Comparison of ENCODE assay signal across 7 mouse cellular contexts in the genomic region with DNA sequence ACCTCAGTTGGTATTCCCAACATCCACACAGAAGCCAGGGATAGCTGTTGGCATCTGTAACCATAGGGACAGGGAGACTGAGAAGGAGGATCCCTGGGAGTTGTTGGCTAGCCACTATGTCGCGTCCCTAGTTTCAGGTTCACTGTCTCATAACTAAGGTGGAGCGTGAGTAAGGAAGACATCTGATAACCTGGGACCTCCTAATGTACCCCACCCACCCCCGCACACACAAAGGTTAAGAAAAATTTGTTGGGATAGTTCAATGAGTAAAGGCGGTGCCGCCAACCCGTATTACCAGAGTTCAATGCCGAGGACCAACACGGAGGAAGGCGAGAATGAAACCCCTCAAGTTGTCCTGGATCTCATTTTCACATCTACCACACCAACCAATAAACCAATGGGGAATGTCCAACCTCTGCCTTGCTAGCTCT. TPM values are rescaled to one million over a fixed set of nuclear protein-coding genes. Genes with fewer than 3 reads are reported as not detected.
DNase-seq lines count a peak whose midpoint lies in the region; ATAC-seq lines count a peak whose summit lies in the region.

No protein-coding gene starts in this region.

- 0 out of 2 replicates have a peak, but pooled peaks cover 3% of the 10 kb centered on the region for H3K9me3 ChIP-seq in lung, embryonic 16.5 days (ENCODE audit: control insufficient read depth, low read length)
- H3K9me3 ChIP-seq in embryonic facial prominence, embryonic 11.5 days (replicated peaks; ENCODE audit: control insufficient read depth, low read length) = no peaks in the 10 kb centered on the region
- H3K9me3 ChIP-seq in hindbrain, embryonic 13.5 days = no peaks in the 10 kb centered on the region; the same call in 1 of the 2 replicates
- H3K9me3 ChIP-seq in midbrain, embryonic 14.5 days (ENCODE audit: control insufficient read depth, low read length) = no peaks in the 10 kb centered on the region

- peak overlapping the region; percentile 97 for H3K27ac ChIP-seq in lung, embryonic 16.5 days (ENCODE audit: low read length)
- H3K27ac ChIP-seq in embryonic facial prominence, embryonic 11.5 days (replicated peaks; ENCODE audit: low read depth, low read length) = peak overlapping the region; percentile 94
- H3K27ac ChIP-seq in hindbrain, embryonic 13.5 days = peak overlapping the region; percentile 100
- H3K27ac ChIP-seq in midbrain, embryonic 14.5 days (replicated peaks; ENCODE audit: low read depth, low read length) = peak overlapping the region; percentile 98

- H3K4me3 ChIP-seq in lung, embryonic 16.5 days (ENCODE audit: low read length) = peak overlapping the region; percentile 83
- H3K4me3 ChIP-seq in embryonic facial prominence, embryonic 11.5 days (ENCODE audit: low read depth, low read length) = peak overlapping the region; percentile 82
- H3K4me3 ChIP-seq in hindbrain, embryonic 13.5 days = peak overlapping the region; percentile 79
- peak overlapping the region; percentile 74 for H3K4me3 ChIP-seq in midbrain, embryonic 14.5 days (replicated peaks; ENCODE audit: low read depth, low read length)

- ATAC-seq in lung, embryonic 16.5 days (ENCODE audit: low read depth) = no peak
- no peak for ATAC-seq in embryonic facial prominence, embryonic 11.5 days (replicated peaks; ENCODE audit: insufficient number of reproducible peaks, low FRiP score, low TSS enrichment, low read depth)
- ATAC-seq in hindbrain, embryonic 13.5 days (ENCODE audit: low FRiP score) = no peak
- ATAC-seq in midbrain, embryonic 14.5 days (ENCODE audit: low FRiP score, low TSS enrichment) = no peak

- WGBS in lung, embryonic 16.5 days = 9% methylated on average over 10 of the region's 10 CpGs
- WGBS in embryonic facial prominence, embryonic 11.5 days = 25% methylated on average over 10 of the region's 10 CpGs
- 31% methylated on average over 10 of the region's 10 CpGs for WGBS in hindbrain, embryonic 13.5 days
- WGBS in midbrain, embryonic 14.5 days = 24% methylated on average over 10 of the region's 10 CpGs

- peak overlapping the region; percentile 94 for H3K9ac ChIP-seq in lung, embryonic 16.5 days (ENCODE audit: low read length)
- peak overlapping the region; percentile 98 for H3K9ac ChIP-seq in embryonic facial prominence, embryonic 11.5 days (replicated peaks; ENCODE audit: low read length)
- H3K9ac ChIP-seq in hindbrain, embryonic 13.5 days = peak overlapping the region; percentile 96
- peak overlapping the region; percentile 91 for H3K9ac ChIP-seq in midbrain, embryonic 14.5 days (replicated peaks; ENCODE audit: low read length)

- peak overlapping the region; percentile 82 for H3K4me2 ChIP-seq in lung, embryonic 16.5 days (ENCODE audit: low read depth, low read length)
- H3K4me2 ChIP-seq in embryonic facial prominence, embryonic 11.5 days (ENCODE audit: low read depth, low read length) = peak overlapping the region; percentile 51
- H3K4me2 ChIP-seq in hindbrain, embryonic 13.5 days = peak overlapping the region; percentile 79
- peak overlapping the region; percentile 58 for H3K4me2 ChIP-seq in midbrain, embryonic 14.5 days (ENCODE audit: low read length)

- no peak for DNase-seq in lung, postnatal 36 days
- no peak for DNase-seq in embryonic facial prominence, embryonic 11.5 days (ENCODE audit: low spot score)
- no peak for DNase-seq in midbrain, embryonic 14.5 days
- no peak for DNase-seq in urinary bladder, adult 18-20 months (ENCODE audit: low spot score in 2 of 2)
- DNase-seq in ovary, postnatal 10 days (ENCODE audit: low spot score) = no peak

- no peaks in the 10 kb centered on the region for H3K27me3 ChIP-seq in lung, embryonic 16.5 days (ENCODE audit: control insufficient read depth, insufficient read depth, low read depth, low read length)
- H3K27me3 ChIP-seq in embryonic facial prominence, embryonic 11.5 days (ENCODE audit: control insufficient read depth, insufficient read depth, low read length) = no peaks in the 10 kb centered on the region
- H3K27me3 ChIP-seq in hindbrain, embryonic 13.5 days = no peaks in the 10 kb centered on the region
- no peaks in the 10 kb centered on the region for H3K27me3 ChIP-seq in midbrain, embryonic 14.5 days (ENCODE audit: control insufficient read depth, insufficient read depth, low read length)

- peaks cover 10% of the 10 kb centered on the region for H3K36me3 ChIP-seq in lung, embryonic 16.5 days (ENCODE audit: control insufficient read depth, insufficient read depth, low read length)
- H3K36me3 ChIP-seq in embryonic facial prominence, embryonic 11.5 days (replicated peaks; ENCODE audit: control insufficient read depth, insufficient read depth, low read depth, low read length) = no peaks in the 10 kb centered on the region; the same call in 1 of the 2 replicates
- H3K36me3 ChIP-seq in hindbrain, embryonic 13.5 days = peaks cover 21% of the 10 kb centered on the region
- H3K36me3 ChIP-seq in midbrain, embryonic 14.5 days (ENCODE audit: control insufficient read depth, insufficient read depth, low read length) = peaks cover 20% of the 10 kb centered on the region

- H3K4me1 ChIP-seq in lung, embryonic 16.5 days (replicated peaks; ENCODE audit: control insufficient read depth, insufficient read depth, low read length) = peaks cover 12% of the 10 kb centered on the region
- no peaks in the 10 kb centered on the region; the same call in 1 of the 2 replicates for H3K4me1 ChIP-seq in embryonic facial prominence, embryonic 11.5 days (ENCODE audit: control insufficient read depth, insufficient read depth, low read length)
- peaks cover 25% of the 10 kb centered on the region for H3K4me1 ChIP-seq in hindbrain, embryonic 13.5 days (replicated peaks)
- peaks cover 16% of the 10 kb centered on the region for H3K4me1 ChIP-seq in midbrain, embryonic 14.5 days (ENCODE audit: control insufficient read depth, insufficient read depth, low read length)

RNA-seq across cellular contexts. Expression of a gene that starts 0.7 kb away (rescaled TPM):
- 21.3 and 24.0 TPM in 2 replicates for polyA plus RNA-seq in lung, embryonic 16.5 days (2015; fragmentation: Nextera tagmentation; extraction: Ambion mirVana)
- 13.5 and 13.9 TPM in 2 replicates for polyA plus RNA-seq in embryonic facial prominence, embryonic 11.5 days (2014; fragmentation: Nextera tagmentation; extraction: Ambion mirVana)
- 21.2 and 22.7 TPM in 2 replicates for polyA plus RNA-seq in hindbrain, embryonic 13.5 days (2015; fragmentation: Nextera tagmentation; extraction: Ambion mirVana)
- 15.5 and 19.2 TPM in 2 replicates for polyA plus RNA-seq in midbrain, embryonic 14.5 days (2014; fragmentation: Nextera tagmentation; extraction: Ambion mirVana)
